Mouse (Mus musculus) effector memory CD4-positive, alpha-beta T cell, adult 5 months (primary cell): ENCODE measurements around the gene Ddx31. TPM values are rescaled to one million over a fixed set of nuclear protein-coding genes. Genes with fewer than 3 reads are reported as not detected.

ENCODE experiments used
- polyA plus RNA-seq: library from polyadenylated mRNA; unstranded; fragments of 100-300 nt; shearing (Covaris generic); gene quantifications from one replicate; pipeline ENCODE4 v1.2.1, GENCODE M21; 2017

The Ddx31 gene
- polyA plus RNA-seq, result 18.1 TPM

GRCm38 (mm10) chr2:28840222-28840951 lies at the start of gene Ddx31, which contains the start of gene Gtf3c4:
Ddx31 (plus strand) TSS chr2:28840406.
Gtf3c4 (minus strand) TSS chr2:28840360.

GRCm38 (mm10) chr2:28916513-28916865 lies 76.3 kb downstream of the Ddx31 start, which contains the start of gene Barhl1:
Barhl1 (minus strand) TSS chr2:28916668.

Other genes with a start within 250 kb of the Ddx31 start
- not detected for gene Gfi1b, start 218.4 kb upstream of the Ddx31 start, polyA plus RNA-seq
- 38.9 TPM for gene Tsc1, start 199.2 kb upstream of the Ddx31 start, polyA plus RNA-seq
- gene Spaca9, start 140.7 kb upstream of the Ddx31 start, polyA plus RNA-seq, result not detected
- not detected for gene Ak8, start 140.2 kb upstream of the Ddx31 start, polyA plus RNA-seq
- 9.3 TPM for gene Gtf3c4, start within 50 bp of the Ddx31 start, polyA plus RNA-seq
- gene Barhl1, start 76.3 kb downstream of the Ddx31 start, polyA plus RNA-seq, result not detected
- 0.49 TPM for gene Cfap77, start 214.7 kb downstream of the Ddx31 start, polyA plus RNA-seq
- 13.4 TPM for gene Ttf1, start 219.9 kb downstream of the Ddx31 start, polyA plus RNA-seq